Mouse (Mus musculus): ENCODE measurements around the gene H2afx. TPM values are rescaled to one million over a fixed set of nuclear protein-coding genes. Genes with fewer than 3 reads are reported as not detected.
A peak's percentile ranks its signal among the peaks of the same experiment; 100 is the strongest.

The H2afx gene
- total and polyA plus RNA-seq, 3 experiments = 36.3 to 488 (median 56.6) TPM

DNA sequence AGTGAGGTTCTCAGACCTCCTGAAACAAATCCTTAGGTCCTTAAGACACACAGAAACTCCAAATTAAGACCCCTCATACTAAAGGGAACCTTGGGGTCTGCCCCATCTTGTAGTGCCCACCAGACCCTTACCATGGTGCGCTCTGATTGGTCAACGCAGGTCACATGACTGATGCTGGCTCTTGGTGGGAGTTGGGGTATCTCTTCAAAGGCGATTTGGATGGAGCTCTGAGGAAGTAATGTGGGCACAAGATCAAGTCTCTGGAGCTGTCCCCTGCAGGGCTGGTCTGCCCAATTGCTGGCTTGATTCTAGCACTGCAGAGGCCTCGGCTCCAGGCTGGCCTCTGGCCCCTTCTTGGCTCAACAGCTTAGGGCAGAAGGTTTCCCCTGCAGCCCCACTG, 17.0 kb upstream of the H2afx start:
- DNase-seq (ENCODE audit: extremely low read depth) = no peak
- in situ Hi-C loops (cut with MboI; ENCODE audit: low pct_ligation_motif_present, low pct_unique_long_range_greater_than_20kb, low sequenced_read_pairs) = no loop called here
- TF ChIP-seq EP300 (IDR thresholded peaks at IDR 0.05; ENCODE audit: low read length) = no peak
- TF ChIP-seq USF2 (conservative IDR thresholded peaks at IDR 0.05; ENCODE audit: low read depth, low read length) = peak; percentile 17; the same call in 1 of the 2 replicates
- Histone ChIP-seq H3K4me2 (ENCODE audit: insufficient read depth, low read depth, poor library complexity, severe bottlenecking) (no peak overlapping the region), H3K79me2 (replicated peaks; ENCODE audit: control insufficient read depth, extremely low read depth, insufficient read depth, poor library complexity, severe bottlenecking) (no peaks in the 10 kb centered on the region), H3K4me3 (replicated peaks in 1 of 3; ENCODE audit: low read depth in 2 of 3, low read length in 2 of 3, poor library complexity in 1 of 3) (no peak overlapping the region), H3K27ac (ENCODE audit: insufficient read depth, low read depth) (no peak overlapping the region), H3K27me3 (replicated peaks) (peaks cover 4% of the 10 kb centered on the region), H3K9me3 (replicated peaks; ENCODE audit: low read length) (no peaks in the 10 kb centered on the region), H3K36me3 (replicated peaks in 1 of 2; ENCODE audit: control insufficient read depth in 1 of 2, insufficient read depth in 1 of 2, low read length in 1 of 2) (peaks cover 33 to 50% of the 10 kb centered on the region in 2 experiments), H3K9ac (ENCODE audit: insufficient read depth, low read depth) (no peak overlapping the region), H3K4me1 (ENCODE audit: control insufficient read depth in 1 of 2, insufficient read depth in 2 of 2) (peaks cover 7 to 27% of the 10 kb centered on the region in 2 experiments; a peak in 3 of 4 replicates)
- dilution Hi-C loops (cut with MboI; ENCODE audit: extremely low pct_ligation_motif_present, extremely low pct_unique_long_range_greater_than_20kb, low sequenced_read_pairs) = no loop called here

DNA sequence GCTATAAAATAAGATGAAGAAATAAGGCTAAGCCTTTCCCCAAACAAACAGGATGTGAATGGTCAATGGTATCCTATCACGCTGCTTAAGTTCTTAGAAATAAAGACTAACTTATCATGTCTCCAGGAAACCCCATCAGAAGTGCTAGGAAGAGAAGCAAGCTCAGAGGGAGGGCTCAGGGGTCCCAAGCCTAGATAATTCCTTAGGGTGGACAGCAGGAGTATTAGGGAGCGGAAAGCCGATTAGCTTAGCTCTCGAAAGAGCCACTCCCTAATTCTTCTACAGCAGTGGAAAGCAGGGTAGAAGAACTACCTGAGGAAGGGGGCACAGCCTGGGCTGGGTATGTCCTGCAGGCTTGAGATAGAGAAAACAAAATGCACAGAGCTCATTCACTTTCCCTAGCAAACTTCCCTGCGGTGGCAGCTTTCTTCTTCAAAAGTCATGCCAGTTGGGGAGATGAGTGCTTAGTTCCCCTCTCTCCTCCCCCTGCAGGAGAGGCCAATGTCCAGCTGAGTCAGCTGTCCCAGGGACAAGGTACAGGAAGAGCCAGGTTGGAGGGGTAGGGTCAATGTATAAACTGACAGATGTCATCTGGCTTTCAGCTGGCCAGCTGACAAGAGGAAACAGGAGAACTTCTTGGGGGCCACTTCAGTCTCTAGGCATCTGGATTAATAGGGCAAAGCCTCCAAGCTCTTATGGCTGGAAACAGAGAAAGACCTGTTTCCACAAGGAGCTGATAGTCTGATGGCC, 16.2 kb upstream of the H2afx start:
- peaks cover 7 to 27% of the 10 kb centered on the region in 2 experiments; a peak in 3 of 4 replicates for H3K4me1 ChIP-seq (ENCODE audit: control insufficient read depth in 1 of 2, insufficient read depth in 2 of 2)

GRCm38 (mm10) chr9:44318826-44319095, 15.7 kb upstream of the H2afx start:
- DNase-seq (ENCODE audit: extremely low read depth) = no peak
- TF ChIP-seq ELF1 (IDR thresholded peaks at IDR 0.05; ENCODE audit: low read depth, low read length) = no peak
- TF ChIP-seq ZMIZ1 (IDR thresholded peaks at IDR 0.05; ENCODE audit: low read depth, low read length) = no peak
- no peak for TF ChIP-seq ZNF384 (IDR thresholded peaks at IDR 0.05; ENCODE audit: low read depth, low read length)
- no peak for TF ChIP-seq SMC3 (IDR thresholded peaks at IDR 0.05; ENCODE audit: low read depth, low read length)
- TF ChIP-seq TCF12 (IDR thresholded peaks at IDR 0.05; ENCODE audit: low read depth, low read length) = no peak
- no peak for TF ChIP-seq ZC3H11A (IDR thresholded peaks at IDR 0.05; ENCODE audit: low read depth, low read length)
- no peak for TF ChIP-seq EP300 (IDR thresholded peaks at IDR 0.05; ENCODE audit: low read length)
- TF ChIP-seq IRF4 (IDR thresholded peaks at IDR 0.05; ENCODE audit: low read depth, low read length) = no peak
- no peak for TF ChIP-seq MAZ (IDR thresholded peaks at IDR 0.05; ENCODE audit: low read depth, low read length)
- TF ChIP-seq E2F4 (IDR thresholded peaks at IDR 0.05; ENCODE audit: insufficient replicate concordance, low read depth, low read length) = no peak
- no peak for TF ChIP-seq HCFC1 (IDR thresholded peaks at IDR 0.05; ENCODE audit: low read depth, low read length)
- TF ChIP-seq RAD21 (IDR thresholded peaks at IDR 0.05; ENCODE audit: low read depth, low read length) = no peak
- no peak for TF ChIP-seq TBP (conservative IDR thresholded peaks at IDR 0.05; ENCODE audit: low read depth, low read length)
- no peak for TF ChIP-seq ZKSCAN1 (IDR thresholded peaks at IDR 0.05; ENCODE audit: borderline replicate concordance, low read depth, low read length)
- Histone ChIP-seq H3K79me2 (replicated peaks; ENCODE audit: control insufficient read depth, extremely low read depth, insufficient read depth, poor library complexity, severe bottlenecking) (no peaks in the 10 kb centered on the region), H3K4me2 (ENCODE audit: insufficient read depth, low read depth, poor library complexity, severe bottlenecking) (peak overlapping the region; percentile 85), H3K9me3 (replicated peaks; ENCODE audit: low read length) (no peaks in the 10 kb centered on the region), H3K9ac (ENCODE audit: insufficient read depth, low read depth) (no peak overlapping the region), H3K4me1 (ENCODE audit: control insufficient read depth in 1 of 2, insufficient read depth in 2 of 2) (peaks cover 7 to 27% of the 10 kb centered on the region in 2 experiments; a peak in 3 of 4 replicates), H3K27ac (ENCODE audit: insufficient read depth, low read depth) (no peak overlapping the region), H3K27me3 (replicated peaks) (peaks cover 4% of the 10 kb centered on the region), H3K36me3 (replicated peaks in 1 of 2; ENCODE audit: control insufficient read depth in 1 of 2, insufficient read depth in 1 of 2, low read length in 1 of 2) (peaks cover 24 to 37% of the 10 kb centered on the region in 2 experiments), H3K4me3 (replicated peaks in 1 of 3; ENCODE audit: low read depth in 2 of 3, low read length in 2 of 3, poor library complexity in 1 of 3) (peak overlapping the region in 2 of 3 experiments; percentile 20 to 77)
- dilution Hi-C loops (cut with MboI; ENCODE audit: extremely low pct_ligation_motif_present, extremely low pct_unique_long_range_greater_than_20kb, low sequenced_read_pairs) = no loop called here
- in situ Hi-C loops (cut with MboI; ENCODE audit: low pct_ligation_motif_present, low pct_unique_long_range_greater_than_20kb, low sequenced_read_pairs) = no loop called here

More for the DNA sequence above, 16.2 kb upstream of the H2afx start:
- dilution Hi-C loops (cut with MboI; ENCODE audit: extremely low pct_ligation_motif_present, extremely low pct_unique_long_range_greater_than_20kb, low sequenced_read_pairs) = no loop called here
- no peak for DNase-seq (ENCODE audit: extremely low read depth)
- Histone ChIP-seq H3K79me2 (replicated peaks; ENCODE audit: control insufficient read depth, extremely low read depth, insufficient read depth, poor library complexity, severe bottlenecking) (no peaks in the 10 kb centered on the region), H3K4me2 (ENCODE audit: insufficient read depth, low read depth, poor library complexity, severe bottlenecking) (peak overlapping the region; percentile 85), H3K36me3 (replicated peaks in 1 of 2; ENCODE audit: control insufficient read depth in 1 of 2, insufficient read depth in 1 of 2, low read length in 1 of 2) (peaks cover 29 to 42% of the 10 kb centered on the region in 2 experiments), H3K27me3 (replicated peaks) (peaks cover 4% of the 10 kb centered on the region), H3K27ac (ENCODE audit: insufficient read depth, low read depth) (no peak overlapping the region), H3K4me3 (replicated peaks in 1 of 3; ENCODE audit: low read depth in 2 of 3, low read length in 2 of 3, poor library complexity in 1 of 3) (peak overlapping the region in 1 of 3 experiments; percentile 20), H3K9ac (ENCODE audit: insufficient read depth, low read depth) (no peak overlapping the region), H3K9me3 (replicated peaks; ENCODE audit: low read length) (no peaks in the 10 kb centered on the region)
- in situ Hi-C loops (cut with MboI; ENCODE audit: low pct_ligation_motif_present, low pct_unique_long_range_greater_than_20kb, low sequenced_read_pairs) = no loop called here
- TF ChIP-seq SMC3 (IDR thresholded peaks at IDR 0.05; ENCODE audit: low read depth, low read length) (no peak), NELFE (IDR thresholded peaks at IDR 0.05; ENCODE audit: low read depth, low read length) (no peak), BHLHE40 (IDR thresholded peaks at IDR 0.05; ENCODE audit: low read depth, low read length) (no peak), ZNF384 (IDR thresholded peaks at IDR 0.05; ENCODE audit: low read depth, low read length) (no peak), TCF12 (IDR thresholded peaks at IDR 0.05; ENCODE audit: low read depth, low read length) (no peak), MAZ (IDR thresholded peaks at IDR 0.05; ENCODE audit: low read depth, low read length) (no peak), EP300 (IDR thresholded peaks at IDR 0.05; ENCODE audit: low read length) (no peak), ZMIZ1 (IDR thresholded peaks at IDR 0.05; ENCODE audit: low read depth, low read length) (no peak), GABPA (IDR thresholded peaks at IDR 0.05; ENCODE audit: insufficient replicate concordance, low read depth, low read length) (no peak), SIN3A (IDR thresholded peaks at IDR 0.05; ENCODE audit: low read length) (no peak), UBTF (IDR thresholded peaks at IDR 0.05; ENCODE audit: low read depth, low read length) (no peak)

Measured in CH12.LX (cell line).